Mouse (Mus musculus) gastrocnemius, postnatal 10 days (tissue): Measurements from ENCODE around the gene Tmc3. TPM values are rescaled to one million over a fixed set of nuclear protein-coding genes. Genes with fewer than 3 reads are reported as not detected.

Source experiments
- DNase-seq: peaks from one replicate; pipeline ENCODE4 v3.0.0; 2021; ENCODE audit warnings: mixed read lengths
- total RNA-seq, 2 experiments: library from RNA; stranded (reverse); gene quantifications; 2 replicates each; pipeline ENCODE4 v1.2.3; 2021

Tmc3 gene
- total RNA-seq, 2 experiments from 2014 or later, result 0.80 to 1.6 TPM

DNA sequence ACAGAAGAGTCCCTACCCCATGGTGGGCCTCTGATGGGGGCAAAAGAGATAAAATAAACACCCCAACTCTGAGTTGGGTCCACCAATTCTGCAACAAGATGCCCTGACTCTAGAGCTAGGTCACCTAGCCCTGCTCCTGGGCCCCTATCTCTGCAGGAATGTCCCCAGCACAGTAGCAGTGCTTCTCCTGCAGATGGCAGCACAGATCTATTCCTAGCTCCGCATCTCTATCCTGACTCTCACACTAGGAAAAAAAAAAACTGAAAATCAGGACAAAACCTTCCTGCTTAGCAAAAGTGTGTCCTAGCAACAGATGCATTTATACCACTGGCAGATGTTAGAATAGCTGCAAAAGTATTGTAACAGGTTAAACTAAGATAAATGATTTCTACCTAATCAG is 84.0 kb downstream of the Tmc3 start:
- peak; percentile 64 for DNase-seq

GRCm38 (mm10) chr7:83671573-83671972 is 86.8 kb downstream of the Tmc3 start:
- no peak for DNase-seq

Other genes with a start within 250 kb of the Tmc3 start
- gene Stard5, start 47.0 kb downstream of the Tmc3 start, total RNA-seq, result 1 to 10 TPM; 8.6 to 9.1 TPM
- 1 to 10 TPM; 7.9 to 8.5 TPM for gene Il16, start 160.8 kb downstream of the Tmc3 start, total RNA-seq
- gene Cfap161, start 210.0 kb downstream of the Tmc3 start, total RNA-seq, result not detected